Mouse (Mus musculus): ENCODE measurements around the gene Ddc. TPM values are rescaled to one million over a fixed set of nuclear protein-coding genes. Genes with fewer than 3 reads are reported as not detected.

The Ddc gene
- polyA plus RNA-seq, 1 experiment, result 0.48 TPM

DNA sequence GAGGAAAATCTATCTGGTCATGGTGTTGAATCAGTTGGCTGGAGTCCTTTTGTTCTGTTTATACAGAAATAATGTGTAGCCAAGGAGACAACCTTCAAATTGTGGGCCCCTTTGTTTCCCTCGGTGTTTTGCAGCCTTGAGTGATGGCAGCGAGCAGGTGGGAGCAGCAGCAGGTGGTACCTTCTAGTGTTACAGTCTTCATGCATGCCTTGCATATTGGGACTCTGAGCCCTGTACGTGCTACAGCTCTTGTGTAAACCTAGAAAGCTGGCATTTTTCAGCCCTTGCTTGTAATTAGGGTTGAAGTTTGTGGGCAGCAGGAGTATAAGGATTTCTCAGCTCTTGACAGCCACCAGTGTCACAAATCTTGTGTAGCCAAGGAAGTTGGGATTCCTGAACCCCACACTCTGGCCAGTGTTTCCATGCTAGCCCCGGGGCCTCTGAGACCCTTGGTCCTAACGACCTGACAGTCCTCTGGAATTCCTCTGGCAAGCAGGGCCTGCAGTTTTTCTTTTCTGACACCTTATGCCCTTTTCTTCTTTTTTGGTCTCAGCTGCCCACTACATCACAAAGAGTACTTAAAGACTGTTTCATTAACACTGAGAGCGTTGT is 42.8 kb downstream of the Ddc start:
- TF ChIP-seq MYOG (IDR thresholded peaks at IDR 0.05; ENCODE audit: control insufficient read depth, extremely low read depth, insufficient read length) (no peak), MYOD1 (IDR thresholded peaks at IDR 0.05; ENCODE audit: control insufficient read depth, insufficient read length, low read depth) (peak; percentile 99)
- no peaks in the 10 kb centered on the region for H3K79me3 ChIP-seq (ENCODE audit: low read depth)
- no peaks in the 10 kb centered on the region for H3K79me2 ChIP-seq (ENCODE audit: control insufficient read depth, insufficient read depth)
- no peaks in the 10 kb centered on the region for H3K27me3 ChIP-seq (ENCODE audit: control insufficient read depth, insufficient read depth, insufficient read length)
- H3K36me3 ChIP-seq (ENCODE audit: control insufficient read depth, insufficient read depth), result no peaks in the 10 kb centered on the region
- H3ac ChIP-seq (ENCODE audit: control insufficient read depth, insufficient read length, low read depth), result no peak overlapping the region
- H3K4me3 ChIP-seq (ENCODE audit: insufficient read depth, poor library complexity, severe bottlenecking), result no peak overlapping the region

GRCm38 (mm10) chr11:11853731-11854461 is 44.0 kb downstream of the Ddc start:
- Histone ChIP-seq H3K27me3 (ENCODE audit: control insufficient read depth, insufficient read depth, insufficient read length) (no peaks in the 10 kb centered on the region), H3K36me3 (ENCODE audit: control insufficient read depth, insufficient read depth) (no peaks in the 10 kb centered on the region), H3ac (ENCODE audit: control insufficient read depth, insufficient read length, low read depth) (no peak overlapping the region), H3K79me2 (ENCODE audit: control insufficient read depth, insufficient read depth) (no peaks in the 10 kb centered on the region), H3K79me3 (ENCODE audit: low read depth) (no peaks in the 10 kb centered on the region), H3K4me3 (ENCODE audit: insufficient read depth, poor library complexity, severe bottlenecking) (no peak overlapping the region)
- TF ChIP-seq MYOD1 (IDR thresholded peaks at IDR 0.05; ENCODE audit: control insufficient read depth, insufficient read length, low read depth), result no peak

GRCm38 (mm10) chr11:11851957-11852505 is 45.9 kb downstream of the Ddc start:
- Histone ChIP-seq H3K4me3 (ENCODE audit: insufficient read depth, poor library complexity, severe bottlenecking) (no peak overlapping the region), H3K79me2 (ENCODE audit: control insufficient read depth, insufficient read depth) (no peaks in the 10 kb centered on the region), H3K27me3 (ENCODE audit: control insufficient read depth, insufficient read depth, insufficient read length) (no peaks in the 10 kb centered on the region), H3K36me3 (ENCODE audit: control insufficient read depth, insufficient read depth) (no peaks in the 10 kb centered on the region), H3K79me3 (ENCODE audit: low read depth) (no peaks in the 10 kb centered on the region), H3ac (ENCODE audit: control insufficient read depth, insufficient read length, low read depth) (no peak overlapping the region)
- TF ChIP-seq MYOD1 (IDR thresholded peaks at IDR 0.05; ENCODE audit: control insufficient read depth, insufficient read length, low read depth) (no peak), MAX (IDR thresholded peaks at IDR 0.05) (no peak), FOSL1 (IDR thresholded peaks at IDR 0.05; ENCODE audit: insufficient read depth, low read length, poor library complexity, severe bottlenecking) (no peak), CEBPB (IDR thresholded peaks at IDR 0.05; ENCODE audit: low read depth) (no peak), CTCF (IDR thresholded peaks at IDR 0.05; ENCODE audit: control insufficient read depth, insufficient read depth, insufficient read length) (no peak), USF1 (IDR thresholded peaks at IDR 0.05; ENCODE audit: low read depth) (no peak), MYOG (IDR thresholded peaks at IDR 0.05; ENCODE audit: control insufficient read depth, extremely low read depth, insufficient read length) (no peak)

GRCm38 (mm10) chr11:11850476-11851267 is 47.3 kb downstream of the Ddc start:
- TF ChIP-seq CEBPB (IDR thresholded peaks at IDR 0.05; ENCODE audit: low read depth) (no peak), FOSL1 (IDR thresholded peaks at IDR 0.05; ENCODE audit: insufficient read depth, low read length, poor library complexity, severe bottlenecking) (no peak), CTCF (IDR thresholded peaks at IDR 0.05; ENCODE audit: control insufficient read depth, insufficient read depth, insufficient read length) (no peak), MYOG (IDR thresholded peaks at IDR 0.05; ENCODE audit: control insufficient read depth, extremely low read depth, insufficient read length) (no peak), MAX (IDR thresholded peaks at IDR 0.05) (no peak), MYOD1 (IDR thresholded peaks at IDR 0.05; ENCODE audit: control insufficient read depth, insufficient read length, low read depth) (no peak), USF1 (IDR thresholded peaks at IDR 0.05; ENCODE audit: low read depth) (no peak)
- no peaks in the 10 kb centered on the region for H3K36me3 ChIP-seq (ENCODE audit: control insufficient read depth, insufficient read depth)
- H3K79me3 ChIP-seq (ENCODE audit: low read depth), result no peaks in the 10 kb centered on the region
- no peak overlapping the region for H3ac ChIP-seq (ENCODE audit: control insufficient read depth, insufficient read length, low read depth)
- H3K79me2 ChIP-seq (ENCODE audit: control insufficient read depth, insufficient read depth), result no peaks in the 10 kb centered on the region
- H3K4me3 ChIP-seq (ENCODE audit: insufficient read depth, poor library complexity, severe bottlenecking), result no peak overlapping the region
- H3K27me3 ChIP-seq (ENCODE audit: control insufficient read depth, insufficient read depth, insufficient read length), result no peaks in the 10 kb centered on the region

GRCm38 (mm10) chr11:11849513-11850311 is 48.2 kb downstream of the Ddc start:
- H3ac ChIP-seq (ENCODE audit: control insufficient read depth, insufficient read length, low read depth), result no peak overlapping the region
- TF ChIP-seq FOSL1 (IDR thresholded peaks at IDR 0.05; ENCODE audit: insufficient read depth, low read length, poor library complexity, severe bottlenecking), result no peak
- TF ChIP-seq USF1 (IDR thresholded peaks at IDR 0.05; ENCODE audit: low read depth), result no peak
- TF ChIP-seq MYOG (IDR thresholded peaks at IDR 0.05; ENCODE audit: control insufficient read depth, extremely low read depth, insufficient read length), result no peak
- no peak for TF ChIP-seq CTCF (IDR thresholded peaks at IDR 0.05; ENCODE audit: control insufficient read depth, insufficient read depth, insufficient read length)
- no peak for TF ChIP-seq CEBPB (IDR thresholded peaks at IDR 0.05; ENCODE audit: low read depth)
- no peak for TF ChIP-seq MYOD1 (IDR thresholded peaks at IDR 0.05; ENCODE audit: control insufficient read depth, insufficient read length, low read depth)
- no peak for TF ChIP-seq MAX (IDR thresholded peaks at IDR 0.05)
- no peaks in the 10 kb centered on the region for H3K27me3 ChIP-seq (ENCODE audit: control insufficient read depth, insufficient read depth, insufficient read length)
- no peaks in the 10 kb centered on the region for H3K36me3 ChIP-seq (ENCODE audit: control insufficient read depth, insufficient read depth)
- H3K79me2 ChIP-seq (ENCODE audit: control insufficient read depth, insufficient read depth), result no peaks in the 10 kb centered on the region
- H3K4me3 ChIP-seq (ENCODE audit: insufficient read depth, poor library complexity, severe bottlenecking), result no peak overlapping the region
- no peaks in the 10 kb centered on the region for H3K79me3 ChIP-seq (ENCODE audit: low read depth)
